Mouse (Mus musculus): Measurements from ENCODE around the gene Castor2. TPM values are rescaled to one million over a fixed set of nuclear protein-coding genes. Genes with fewer than 3 reads are reported as not detected.

Gene Castor2
- 20.9 and 22.0 TPM in 2 replicates for polyA plus RNA-seq (2015; fragmentation: Nextera tagmentation; extraction: Ambion mirVana)

GRCm38 (mm10) chr5:134099496-134100211 lies at the start of gene Castor2:
Castor2 (plus strand) TSS chr5:134099711.
- ATAC-seq (ENCODE audit: low read depth): peak; percentile 92
- H3K4me3 ChIP-seq: peak within 1 kb of the TSS; percentile 85
- no peaks in the 10 kb centered on the region for H3K9me3 ChIP-seq
- H3K9ac ChIP-seq: peak within 1 kb of the TSS; percentile 94
- H3K36me3 ChIP-seq: no peaks in the 10 kb centered on the region
- peak within 1 kb of the TSS; percentile 86 for H3K4me2 ChIP-seq
- peaks cover 37% of the 10 kb centered on the region for H3K4me1 ChIP-seq (replicated peaks)
- H3K27me3 ChIP-seq: no peaks in the 10 kb centered on the region
- peak within 1 kb of the TSS; percentile 92 for H3K27ac ChIP-seq (replicated peaks)
- WGBS: under 1% methylated on average over 50 of the region's 58 CpGs

GRCm38 (mm10) chr5:134050711-134051110 lies 48.8 kb upstream of the Castor2 start:
- Histone ChIP-seq H3K27ac (replicated peaks) (no peak overlapping the region), H3K4me2 (no peak overlapping the region), H3K27me3 (no peaks in the 10 kb centered on the region), H3K9me3 (no peaks in the 10 kb centered on the region), H3K4me1 (replicated peaks) (peaks cover 11% of the 10 kb centered on the region), H3K4me3 (no peak overlapping the region), H3K9ac (no peak overlapping the region), H3K36me3 (no peaks in the 10 kb centered on the region)
- WGBS: 10% methylated on average over 10 of the region's 10 CpGs
- ATAC-seq (ENCODE audit: low read depth): no peak

- no peak overlapping the region for H3K9ac ChIP-seq
- no peaks in the 10 kb centered on the region for H3K9me3 ChIP-seq
- H3K27ac ChIP-seq (replicated peaks): no peak overlapping the region
- H3K36me3 ChIP-seq: no peaks in the 10 kb centered on the region
- WGBS: 90% methylated on average over 4 of the region's 4 CpGs
- no peak overlapping the region for H3K4me3 ChIP-seq
- no peak for ATAC-seq (ENCODE audit: low read depth)
- no peaks in the 10 kb centered on the region for H3K27me3 ChIP-seq
- H3K4me1 ChIP-seq (replicated peaks): peaks cover 11% of the 10 kb centered on the region
- no peak overlapping the region for H3K4me2 ChIP-seq
Observed at GRCm38 (mm10) chr5:134052614-134053013, 46.9 kb upstream of the Castor2 start.

- Histone ChIP-seq H3K4me3 (no peak overlapping the region), H3K4me1 (replicated peaks) (peaks cover 18% of the 10 kb centered on the region), H3K36me3 (no peaks in the 10 kb centered on the region), H3K4me2 (no peak overlapping the region), H3K9ac (no peak overlapping the region), H3K9me3 (no peaks in the 10 kb centered on the region), H3K27ac (replicated peaks) (no peak overlapping the region), H3K27me3 (no peaks in the 10 kb centered on the region)
- WGBS: 69% methylated on average over 4 of the region's 4 CpGs
- ATAC-seq (ENCODE audit: low read depth): no peak
Observed at GRCm38 (mm10) chr5:134054496-134054895, 45.0 kb upstream of the Castor2 start.

GRCm38 (mm10) chr5:134058793-134059352 lies 40.6 kb upstream of the Castor2 start:
- Histone ChIP-seq H3K9ac (no peak overlapping the region), H3K27ac (replicated peaks) (no peak overlapping the region), H3K4me2 (no peak overlapping the region), H3K27me3 (0 out of 2 replicates have a peak, but pooled peaks cover 4% of the 10 kb centered on the region), H3K4me3 (no peak overlapping the region), H3K9me3 (no peaks in the 10 kb centered on the region), H3K4me1 (replicated peaks) (peaks cover 11% of the 10 kb centered on the region; the same call in 1 of the 2 replicates), H3K36me3 (no peaks in the 10 kb centered on the region)
- WGBS: 50% methylated on average over 13 of the region's 13 CpGs
- no peak for ATAC-seq (ENCODE audit: low read depth)

GRCm38 (mm10) chr5:134063362-134064064 lies 36.0 kb upstream of the Castor2 start:
- Histone ChIP-seq H3K9ac (no peak overlapping the region), H3K4me2 (no peak overlapping the region), H3K27me3 (peaks cover 11% of the 10 kb centered on the region; the same call in 1 of the 2 replicates), H3K4me1 (replicated peaks) (peaks cover 6% of the 10 kb centered on the region; the same call in 1 of the 2 replicates), H3K27ac (replicated peaks) (no peak overlapping the region), H3K9me3 (no peaks in the 10 kb centered on the region), H3K36me3 (no peaks in the 10 kb centered on the region), H3K4me3 (no peak overlapping the region)
- WGBS: 53% methylated on average over 15 of the region's 15 CpGs
- ATAC-seq (ENCODE audit: low read depth): peak; percentile 62; the same call in 1 of the 2 replicates

GRCm38 (mm10) chr5:134066261-134066660 lies 33.2 kb upstream of the Castor2 start:
- no peak overlapping the region for H3K4me2 ChIP-seq
- H3K27me3 ChIP-seq: peaks cover 15% of the 10 kb centered on the region; the same call in 1 of the 2 replicates
- peaks cover 5% of the 10 kb centered on the region; the same call in 1 of the 2 replicates for H3K9me3 ChIP-seq
- H3K4me1 ChIP-seq (replicated peaks): no peaks in the 10 kb centered on the region
- no peaks in the 10 kb centered on the region for H3K36me3 ChIP-seq
- no peak overlapping the region for H3K9ac ChIP-seq
- WGBS: 50% methylated on average over 3 of the region's 3 CpGs
- no peak overlapping the region for H3K4me3 ChIP-seq
- no peak for ATAC-seq (ENCODE audit: low read depth)
- no peak overlapping the region for H3K27ac ChIP-seq (replicated peaks)

- Histone ChIP-seq H3K4me3 (no peak overlapping the region), H3K27me3 (peaks cover 11% of the 10 kb centered on the region; the same call in 1 of the 2 replicates), H3K36me3 (no peaks in the 10 kb centered on the region), H3K4me1 (replicated peaks) (peaks cover 4% of the 10 kb centered on the region), H3K27ac (replicated peaks) (no peak overlapping the region), H3K9ac (no peak overlapping the region), H3K9me3 (peaks cover 5% of the 10 kb centered on the region; the same call in 1 of the 2 replicates), H3K4me2 (no peak overlapping the region)
- WGBS: 24% methylated on average over 1 of the region's 1 CpGs
- no peak for ATAC-seq (ENCODE audit: low read depth)
Observed at GRCm38 (mm10) chr5:134067924-134068323, 31.6 kb upstream of the Castor2 start.

- Histone ChIP-seq H3K27ac (replicated peaks) (peak overlapping the region; percentile 79), H3K27me3 (0 out of 2 replicates have a peak, but pooled peaks cover 3% of the 10 kb centered on the region), H3K9me3 (peaks cover 5% of the 10 kb centered on the region; the same call in 1 of the 2 replicates), H3K4me3 (no peak overlapping the region), H3K4me1 (replicated peaks) (peaks cover 19% of the 10 kb centered on the region), H3K36me3 (no peaks in the 10 kb centered on the region), H3K9ac (no peak overlapping the region), H3K4me2 (peak overlapping the region; percentile 36)
- peak; percentile 93 for ATAC-seq (ENCODE audit: low read depth)
- WGBS: 10% methylated on average over 17 of the region's 17 CpGs
Observed at GRCm38 (mm10) chr5:134073512-134074041, 25.9 kb upstream of the Castor2 start.

- no peak overlapping the region for H3K4me2 ChIP-seq
- H3K9me3 ChIP-seq: peaks cover 5% of the 10 kb centered on the region; the same call in 1 of the 2 replicates
- H3K4me3 ChIP-seq: no peak overlapping the region
- no peaks in the 10 kb centered on the region for H3K27me3 ChIP-seq
- peaks cover 19% of the 10 kb centered on the region for H3K4me1 ChIP-seq (replicated peaks)
- H3K9ac ChIP-seq: no peak overlapping the region
- peak overlapping the region; percentile 79 for H3K27ac ChIP-seq (replicated peaks)
- ATAC-seq (ENCODE audit: low read depth): no peak
- H3K36me3 ChIP-seq: no peaks in the 10 kb centered on the region
Observed at GRCm38 (mm10) chr5:134074368-134074767, 25.1 kb upstream of the Castor2 start.

- Histone ChIP-seq H3K4me3 (no peak overlapping the region), H3K27ac (replicated peaks) (no peak overlapping the region), H3K36me3 (no peaks in the 10 kb centered on the region), H3K4me2 (no peak overlapping the region), H3K9ac (no peak overlapping the region), H3K4me1 (replicated peaks) (peaks cover 26% of the 10 kb centered on the region), H3K9me3 (no peaks in the 10 kb centered on the region), H3K27me3 (no peaks in the 10 kb centered on the region)
- no peak for ATAC-seq (ENCODE audit: low read depth)
- 92% methylated on average over 11 of the region's 11 CpGs for WGBS
Observed at GRCm38 (mm10) chr5:134076175-134076574, 23.3 kb upstream of the Castor2 start.
